In the genomic region with DNA sequence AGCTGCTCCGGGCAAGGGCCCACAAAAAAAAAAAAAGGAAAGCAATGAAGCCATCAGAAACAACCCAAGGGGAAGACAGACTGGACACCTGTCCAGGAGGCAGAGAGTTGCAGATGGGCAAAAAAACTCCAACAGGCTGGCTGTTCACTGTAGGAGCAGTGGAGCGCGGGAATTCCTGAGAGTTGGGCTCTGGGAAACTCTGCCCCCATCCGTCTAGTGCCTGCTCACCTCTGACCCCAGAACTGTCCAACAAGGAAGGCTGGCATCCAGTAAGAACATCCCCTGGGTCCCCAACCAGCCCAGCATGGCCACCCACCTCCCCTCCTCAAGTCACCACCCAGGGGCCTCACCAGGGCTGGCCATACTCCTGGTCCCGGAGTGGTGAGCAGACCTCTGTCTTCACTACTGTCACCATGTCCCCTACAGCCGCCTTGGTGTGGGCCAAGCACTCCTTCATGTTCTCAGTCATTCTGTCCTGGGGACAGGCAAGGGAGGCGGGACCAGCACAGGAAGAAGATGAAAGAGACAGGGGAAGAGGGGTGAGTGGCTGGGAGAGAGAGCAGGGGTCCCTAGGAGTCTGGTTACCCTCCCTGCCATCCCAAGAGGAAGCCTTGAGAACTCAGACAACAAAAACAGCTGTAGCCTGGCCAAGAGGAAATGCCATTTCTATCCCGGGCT, we compare ENCODE assay signal across 8 mouse cellular contexts. TPM values are rescaled to one million over a fixed set of nuclear protein-coding genes. Genes with fewer than 3 reads are reported as not detected.
A peak's percentile ranks its signal among the peaks of the same experiment; 100 is the strongest.
DNase-seq lines count a peak whose midpoint lies in the region; ATAC-seq lines count a peak whose summit lies in the region.

No protein-coding gene starts in this region.

- no peaks in the 10 kb centered on the region for H3K27me3 ChIP-seq in intestine, embryonic 14.5 days (replicated peaks; ENCODE audit: control insufficient read depth, insufficient read depth, low read length)

- H3K27ac ChIP-seq in intestine, embryonic 14.5 days (ENCODE audit: low read depth) = peak overlapping the region; percentile 73

- peaks cover 31% of the 10 kb centered on the region for H3K36me3 ChIP-seq in intestine, embryonic 14.5 days (ENCODE audit: control insufficient read depth, insufficient read depth, low read length)

- no peak for ATAC-seq in intestine, embryonic 14.5 days (replicated peaks; ENCODE audit: low FRiP score, low TSS enrichment, low read depth)
- ATAC-seq in megakaryocyte-erythroid progenitor cell, adult 5-6 weeks (replicated peaks; ENCODE audit: low FRiP score, low TSS enrichment, poor library complexity, severe bottlenecking) = 0 out of 2 replicates have a peak, but pooled peaks have one; percentile 28

- 62% methylated on average over 8 of the region's 8 CpGs for WGBS in intestine, embryonic 14.5 days

- intact Hi-C loops in heart, postnatal 10 days (cut with DNase I) = no loop called here

- DNase-seq in heart, adult 11 months = peak; percentile 93
- DNase-seq in heart, postnatal 10 days = no peak
- peak; percentile 18 for DNase-seq in embryo, embryonic 11 days
- peak; percentile 54 for DNase-seq in intestine, embryonic 14.5 days (ENCODE audit: low spot score)
- DNase-seq in cerebellum, postnatal 4 days (ENCODE audit: low spot score in 2 of 2) = no peak
- no peak for DNase-seq in frontal cortex, postnatal 14 days (ENCODE audit: low spot score in 2 of 2)
- no peak for DNase-seq in lung, postnatal 4 days

- peak overlapping the region; percentile 75 for H3K4me2 ChIP-seq in intestine, embryonic 14.5 days (ENCODE audit: low read length)

- H3K4me1 ChIP-seq in intestine, embryonic 14.5 days (replicated peaks; ENCODE audit: control insufficient read depth, insufficient read depth, low read length) = peaks cover 18% of the 10 kb centered on the region

- peak overlapping the region; percentile 50 for H3K4me3 ChIP-seq in intestine, embryonic 14.5 days (ENCODE audit: low read depth, low read length)

- H3K9me3 ChIP-seq in intestine, embryonic 14.5 days (ENCODE audit: control insufficient read depth, low read length) = no peaks in the 10 kb centered on the region

- peak overlapping the region; percentile 59; the same call in 1 of the 2 replicates for H3K9ac ChIP-seq in intestine, embryonic 14.5 days (ENCODE audit: low read length)

RNA-seq across cellular contexts. Expression of gene Prdm11, which starts 32.4 kb away (rescaled TPM):
- total RNA-seq in heart, postnatal 10 days (2021) = 10 to 100 TPM; 20.9 to 21.8 TPM
- 5.1 and 5.5 TPM in 2 replicates for polyA plus RNA-seq in intestine, embryonic 14.5 days (2014; fragmentation: Nextera tagmentation; extraction: Ambion mirVana)
- 9.6 and 24.6 TPM in 2 replicates for total RNA-seq in megakaryocyte-erythroid progenitor cell, adult 5-6 weeks (2014; fragmentation: Nextera tagmentation)
- 5.0 and 6.3 TPM in 2 replicates for total RNA-seq in megakaryocyte-erythroid progenitor cell, adult 5-6 weeks (2017)

Comparison
In these comparisons a context has a peak if more than half of its experiments do, and no peak if none do; other contexts are left out.
1. DNase-seq: peak in heart, adult 11 months (single experiment), embryo, embryonic 11 days (single experiment) and intestine, embryonic 14.5 days (single experiment); none in heart, postnatal 10 days (0 of 2), cerebellum, postnatal 4 days (0 of 2), frontal cortex, postnatal 14 days (0 of 2) and lung, postnatal 4 days (0 of 2).